Comparison of ENCODE assay signal across 8 mouse cellular contexts in genomic region chr2:127608234-127608633, GRCm38 (mm10). TPM values are rescaled to one million over a fixed set of nuclear protein-coding genes. Genes with fewer than 3 reads are reported as not detected.
DNase-seq lines count a peak whose midpoint lies in the region; ATAC-seq and TF ChIP-seq lines count a peak whose summit lies in the region.

No protein-coding gene starts in this region.

- H3K27me3 ChIP-seq in hindbrain, postnatal 0 days (ENCODE audit: insufficient read depth, low read length), result no peaks in the 10 kb centered on the region

- 37% methylated on average over 3 of the region's 3 CpGs for WGBS in lung, adult 2 months
- WGBS in hindbrain, postnatal 0 days, result 53% methylated on average over 3 of the region's 3 CpGs

- no peak overlapping the region for H3K4me2 ChIP-seq in hindbrain, postnatal 0 days (ENCODE audit: low read depth, low read length)

- no peak overlapping the region for H3K4me3 ChIP-seq in lung, adult 2 months (replicated peaks; ENCODE audit: extremely low read depth, low read depth, low read length)
- H3K4me3 ChIP-seq in hindbrain, postnatal 0 days (ENCODE audit: low read length), result no peak overlapping the region

- no peaks in the 10 kb centered on the region for H3K4me1 ChIP-seq in lung, adult 2 months (ENCODE audit: control insufficient read depth, insufficient read depth, low read length)
- no peaks in the 10 kb centered on the region for H3K4me1 ChIP-seq in hindbrain, postnatal 0 days (ENCODE audit: insufficient read depth, low read length)

- TF ChIP-seq POLR2A in lung, adult 2 months (IDR thresholded peaks at IDR 0.05; ENCODE audit: borderline replicate concordance, extremely low read depth, low read depth, low read length), result no peak

- H3K9ac ChIP-seq in hindbrain, postnatal 0 days (replicated peaks; ENCODE audit: low read length), result no peak overlapping the region

- H3K36me3 ChIP-seq in hindbrain, postnatal 0 days (ENCODE audit: insufficient read depth, low read length), result peaks cover 22% of the 10 kb centered on the region; the same call in 1 of the 2 replicates

- TF ChIP-seq CTCF in lung, adult 2 months (IDR thresholded peaks at IDR 0.05; ENCODE audit: insufficient read depth, low read length), result 0 out of 2 replicates have a peak, but pooled peaks have one; percentile 0
- peak; percentile 72 for TF ChIP-seq CTCF in hindbrain, postnatal 0 days (IDR thresholded peaks at IDR 0.05; ENCODE audit: low read depth)

- H3K9me3 ChIP-seq in hindbrain, postnatal 0 days (ENCODE audit: low read length), result no peaks in the 10 kb centered on the region

- H3K27ac ChIP-seq in hindbrain, postnatal 0 days, result no peak overlapping the region

- DNase-seq in cerebellum, postnatal 14 days, result peak; percentile 47 to 68
- no peak for DNase-seq in lung, adult 2 months
- no peak for DNase-seq in lung, adult 18-20 months
- peak; percentile 88 for DNase-seq in hindbrain, postnatal 0 days (ENCODE audit: low spot score)
- peak; percentile 36 for DNase-seq in retina, postnatal 7 days (ENCODE audit: low read depth, low spot score)
- no peak for DNase-seq in layer of hippocampus, postnatal 36 days
- no peak for DNase-seq in left cerebral cortex, postnatal 10 days (ENCODE audit: extremely low spot score in 1 of 2, low spot score in 2 of 2)

- no peak for ATAC-seq in cerebellum, adult (ENCODE audit: insufficient number of reproducible peaks, low FRiP score, low TSS enrichment)
- peak; percentile 67; the same call in 1 of the 2 replicates for ATAC-seq in hindbrain, postnatal 0 days

- intact Hi-C loops in left cerebral cortex, postnatal 10 days (cut with DNase I), result loop anchor here (5.0 to 10.0 kb wide), 2 partner anchors 59 to 237 kb away; no protein-coding TSS in a partner anchor

RNA-seq across cellular contexts. Expression of gene Mrps5, which starts 21.2 kb away (rescaled TPM):
- polyA plus RNA-seq in lung, adult 2 months (2012; rRNA removed), result 32.0 and 37.8 TPM in 2 replicates
- 44.5 and 69.7 TPM in 2 replicates for total RNA-seq in hindbrain, postnatal 0 days (2014; rRNA removed)
- 129 and 138 TPM in 2 replicates for polyA plus RNA-seq in hindbrain, postnatal 0 days (2015; fragmentation: Nextera tagmentation; extraction: Ambion mirVana)
- 10 to 100 TPM; 89.1 to 99.2 TPM for total RNA-seq in layer of hippocampus, postnatal 36 days (2021)
- total RNA-seq in left cerebral cortex, postnatal 10 days (2021), result 10 to 100 TPM; 90.7 to 100.0 TPM

RNA-seq across cellular contexts. Expression of gene Zfp661, which starts 21.3 kb away (rescaled TPM):
- 1.7 and 2.9 TPM in 2 replicates for polyA plus RNA-seq in lung, adult 2 months (2012; rRNA removed)
- total RNA-seq in hindbrain, postnatal 0 days (2014; rRNA removed), result 4.0 and 6.0 TPM in 2 replicates
- polyA plus RNA-seq in hindbrain, postnatal 0 days (2015; fragmentation: Nextera tagmentation; extraction: Ambion mirVana), result 4.3 TPM in 2 replicates
- total RNA-seq in layer of hippocampus, postnatal 36 days (2021), result 1 to 10 TPM; 7.4 to 8.8 TPM
- total RNA-seq in left cerebral cortex, postnatal 10 days (2021), result 1 to 10 TPM; 8.0 to 9.3 TPM

RNA-seq across cellular contexts. Expression of gene Mal, which starts 48.3 kb away (rescaled TPM):
- 8.7 and 10.9 TPM in 2 replicates for polyA plus RNA-seq in lung, adult 2 months (2012; rRNA removed)
- 3.2 and 4.3 TPM in 2 replicates for total RNA-seq in hindbrain, postnatal 0 days (2014; rRNA removed)
- 4.8 and 5.2 TPM in 2 replicates for polyA plus RNA-seq in hindbrain, postnatal 0 days (2015; fragmentation: Nextera tagmentation; extraction: Ambion mirVana)
- total RNA-seq in layer of hippocampus, postnatal 36 days (2021), result 100 to 1,000 TPM; 148 to 160 TPM
- 1 to 10 TPM; 3.9 to 7.9 TPM for total RNA-seq in left cerebral cortex, postnatal 10 days (2021)

Comparison
In these comparisons a context has a peak if more than half of its experiments do, and no peak if none do; other contexts are left out.
1. DNase-seq: peak in cerebellum, postnatal 14 days (2 of 2), hindbrain, postnatal 0 days (single experiment) and retina, postnatal 7 days (single experiment); none in lung, adult 2 months (single experiment), lung, adult 18-20 months (0 of 2), layer of hippocampus, postnatal 36 days (0 of 2) and left cerebral cortex, postnatal 10 days (0 of 2).
2. RNA of gene Mal, which starts 48.3 kb away (total RNA-seq): 148 to 160 TPM in layer of hippocampus, postnatal 36 days; 3.9 to 7.9 TPM in left cerebral cortex, postnatal 10 days and 3.2 to 4.3 TPM in hindbrain, postnatal 0 days; every median in the first group is over 10 times any median in the second.